Mouse (Mus musculus): ENCODE data around the gene Fdx1l. TPM values are rescaled to one million over a fixed set of nuclear protein-coding genes. Genes with fewer than 3 reads are reported as not detected.

Gene Fdx1l
- polyA plus RNA-seq (2015; fragmentation: Nextera tagmentation; extraction: Ambion mirVana), result 54.8 and 61.6 TPM in 2 replicates

GRCm38 (mm10) chr9:21073044-21073840, at the start of gene Fdx1l, which contains the start of gene Gm49373:
Gene Fdx1l (minus strand): TSS chr9:21073614.
Gene Gm49373 (minus strand): TSS chr9:21073096.
- Histone ChIP-seq H3K9me3 (no peaks in the 10 kb centered on the region), H3K4me2 (replicated peaks) (peak within 1 kb of the TSS; percentile 76), H3K4me3 (peak within 1 kb of the TSS; percentile 87), H3K27ac (peak within 1 kb of the TSS; percentile 40), H3K4me1 (peaks cover 15% of the 10 kb centered on the region), H3K9ac (peak within 1 kb of the TSS; percentile 88), H3K27me3 (no peaks in the 10 kb centered on the region), H3K36me3 (peaks cover 61% of the 10 kb centered on the region)
- 3% methylated on average over 58 of the region's 58 CpGs for WGBS
- ATAC-seq (ENCODE audit: low FRiP score, low read depth), result peak; percentile 92

- Histone ChIP-seq H3K4me1 (no peaks in the 10 kb centered on the region), H3K4me3 (no peak overlapping the region), H3K9ac (no peak overlapping the region), H3K4me2 (replicated peaks) (no peak overlapping the region), H3K27me3 (no peaks in the 10 kb centered on the region), H3K27ac (no peak overlapping the region), H3K9me3 (no peaks in the 10 kb centered on the region), H3K36me3 (peaks cover 67% of the 10 kb centered on the region)
- 90% methylated on average over 16 of the region's 16 CpGs for WGBS
- ATAC-seq (ENCODE audit: low FRiP score, low read depth), result no peak
Observed at GRCm38 (mm10) chr9:21121483-21121882, 48.1 kb upstream of the Fdx1l start.

- H3K4me1 ChIP-seq, result no peaks in the 10 kb centered on the region
- no peak overlapping the region for H3K4me2 ChIP-seq (replicated peaks)
- WGBS, result 79% methylated on average over 6 of the region's 6 CpGs
Observed at GRCm38 (mm10) chr9:21117073-21117472, 43.7 kb upstream of the Fdx1l start.

GRCm38 (mm10) chr9:21115105-21115504, 41.7 kb upstream of the Fdx1l start:
- no peak overlapping the region for H3K4me2 ChIP-seq (replicated peaks)
- H3K27me3 ChIP-seq, result no peaks in the 10 kb centered on the region
- H3K4me1 ChIP-seq, result no peaks in the 10 kb centered on the region
- H3K9me3 ChIP-seq, result no peaks in the 10 kb centered on the region
- WGBS, result 86% methylated on average over 8 of the region's 8 CpGs
- H3K4me3 ChIP-seq, result no peak overlapping the region
- H3K9ac ChIP-seq, result no peak overlapping the region
- no peak overlapping the region for H3K27ac ChIP-seq
- ATAC-seq (ENCODE audit: low FRiP score, low read depth), result no peak
- peaks cover 8% of the 10 kb centered on the region for H3K36me3 ChIP-seq

More at GRCm38 (mm10) chr9:21117073-21117472, 43.7 kb upstream of the Fdx1l start:
- peaks cover 28% of the 10 kb centered on the region for H3K36me3 ChIP-seq
- no peak overlapping the region for H3K9ac ChIP-seq
- no peak overlapping the region for H3K27ac ChIP-seq
- no peak for ATAC-seq (ENCODE audit: low FRiP score, low read depth)
- H3K9me3 ChIP-seq, result no peaks in the 10 kb centered on the region
- no peaks in the 10 kb centered on the region for H3K27me3 ChIP-seq
- no peak overlapping the region for H3K4me3 ChIP-seq

- no peaks in the 10 kb centered on the region for H3K4me1 ChIP-seq
- H3K27me3 ChIP-seq, result no peaks in the 10 kb centered on the region
- no peak overlapping the region for H3K9ac ChIP-seq
- peaks cover 5% of the 10 kb centered on the region; the same call in 1 of the 2 replicates for H3K36me3 ChIP-seq
- no peak overlapping the region for H3K4me3 ChIP-seq
- no peak overlapping the region for H3K4me2 ChIP-seq (replicated peaks)
- H3K27ac ChIP-seq, result no peak overlapping the region
- H3K9me3 ChIP-seq, result no peaks in the 10 kb centered on the region
- no peak for ATAC-seq (ENCODE audit: low FRiP score, low read depth)
- 95% methylated on average over 7 of the region's 7 CpGs for WGBS
Observed at GRCm38 (mm10) chr9:21114190-21114589, 40.8 kb upstream of the Fdx1l start.

- ATAC-seq (ENCODE audit: low FRiP score, low read depth), result no peak
- Histone ChIP-seq H3K9me3 (no peaks in the 10 kb centered on the region), H3K4me2 (replicated peaks) (no peak overlapping the region), H3K27me3 (no peaks in the 10 kb centered on the region), H3K27ac (no peak overlapping the region), H3K4me3 (no peak overlapping the region), H3K36me3 (peaks cover 9% of the 10 kb centered on the region; the same call in 1 of the 2 replicates), H3K9ac (no peak overlapping the region), H3K4me1 (no peaks in the 10 kb centered on the region)
- WGBS, result 84% methylated on average over 6 of the region's 6 CpGs
Observed at GRCm38 (mm10) chr9:21113751-21114150, 40.3 kb upstream of the Fdx1l start.

GRCm38 (mm10) chr9:21107607-21108237, 34.3 kb upstream of the Fdx1l start:
- Histone ChIP-seq H3K27me3 (no peaks in the 10 kb centered on the region), H3K4me1 (no peaks in the 10 kb centered on the region), H3K4me2 (replicated peaks) (no peak overlapping the region), H3K4me3 (no peak overlapping the region), H3K9ac (no peak overlapping the region), H3K27ac (no peak overlapping the region), H3K36me3 (peaks cover 17% of the 10 kb centered on the region), H3K9me3 (no peaks in the 10 kb centered on the region)
- WGBS, result 45% methylated on average over 23 of the region's 23 CpGs
- ATAC-seq (ENCODE audit: low FRiP score, low read depth), result no peak

GRCm38 (mm10) chr9:21105760-21106564, 32.5 kb upstream of the Fdx1l start:
- no peaks in the 10 kb centered on the region for H3K4me1 ChIP-seq
- no peak overlapping the region for H3K9ac ChIP-seq
- H3K9me3 ChIP-seq, result no peaks in the 10 kb centered on the region
- H3K27ac ChIP-seq, result no peak overlapping the region
- no peaks in the 10 kb centered on the region for H3K27me3 ChIP-seq
- no peak overlapping the region for H3K4me3 ChIP-seq
- 77% methylated on average over 5 of the region's 5 CpGs for WGBS
- ATAC-seq (ENCODE audit: low FRiP score, low read depth), result no peak
- H3K4me2 ChIP-seq (replicated peaks), result no peak overlapping the region
- peaks cover 17% of the 10 kb centered on the region for H3K36me3 ChIP-seq

- H3K27me3 ChIP-seq, result no peaks in the 10 kb centered on the region
- H3K4me1 ChIP-seq, result 0 out of 2 replicates have a peak, but pooled peaks cover 6% of the 10 kb centered on the region
- H3K9ac ChIP-seq, result no peak overlapping the region
- peaks cover 17% of the 10 kb centered on the region for H3K36me3 ChIP-seq
- H3K4me3 ChIP-seq, result no peak overlapping the region
- H3K27ac ChIP-seq, result no peak overlapping the region
- no peaks in the 10 kb centered on the region for H3K9me3 ChIP-seq
- no peak for ATAC-seq (ENCODE audit: low FRiP score, low read depth)
- 84% methylated on average over 6 of the region's 6 CpGs for WGBS
- H3K4me2 ChIP-seq (replicated peaks), result no peak overlapping the region
Observed at GRCm38 (mm10) chr9:21104814-21105213, 31.4 kb upstream of the Fdx1l start.

- ATAC-seq (ENCODE audit: low FRiP score, low read depth), result no peak
- H3K27me3 ChIP-seq, result no peaks in the 10 kb centered on the region
Observed at GRCm38 (mm10) chr9:21102076-21102475, 28.7 kb upstream of the Fdx1l start.

GRCm38 (mm10) chr9:21100447-21101161, 27.2 kb upstream of the Fdx1l start:
- peak overlapping the region; percentile 12 for H3K4me2 ChIP-seq (replicated peaks)
- H3K9ac ChIP-seq, result peak overlapping the region; percentile 14; the same call in 1 of the 2 replicates
- 49% methylated on average over 15 of the region's 15 CpGs for WGBS

More at GRCm38 (mm10) chr9:21102076-21102475, 28.7 kb upstream of the Fdx1l start:
- H3K4me2 ChIP-seq (replicated peaks), result no peak overlapping the region
- WGBS, result 85% methylated on average over 2 of the region's 2 CpGs
- no peaks in the 10 kb centered on the region for H3K9me3 ChIP-seq
- H3K27ac ChIP-seq, result no peak overlapping the region
- H3K36me3 ChIP-seq, result peaks cover 5% of the 10 kb centered on the region; the same call in 1 of the 2 replicates
- no peak overlapping the region for H3K9ac ChIP-seq
- 0 out of 2 replicates have a peak, but pooled peaks cover 6% of the 10 kb centered on the region for H3K4me1 ChIP-seq
- H3K4me3 ChIP-seq, result no peak overlapping the region

More at GRCm38 (mm10) chr9:21100447-21101161, 27.2 kb upstream of the Fdx1l start:
- Histone ChIP-seq H3K4me1 (0 out of 2 replicates have a peak, but pooled peaks cover 6% of the 10 kb centered on the region), H3K36me3 (peaks cover 5% of the 10 kb centered on the region; the same call in 1 of the 2 replicates), H3K27ac (no peak overlapping the region), H3K27me3 (no peaks in the 10 kb centered on the region), H3K9me3 (no peaks in the 10 kb centered on the region), H3K4me3 (no peak overlapping the region)
- no peak for ATAC-seq (ENCODE audit: low FRiP score, low read depth)

Data from limb, embryonic 13.5 days (tissue).